Mouse (Mus musculus) small intestine, adult 2 months (tissue): ENCODE data around the gene Smim6. TPM values are rescaled to one million over a fixed set of nuclear protein-coding genes. Genes with fewer than 3 reads are reported as not detected.
A peak's percentile ranks its signal among the peaks of the same experiment; 100 is the strongest.

Experiments used
- H3K27ac ChIP-seq: fragments of 200-500 bp; 2 replicates; pipeline ENCODE4 v1.5.1; 2012; ENCODE audit warnings: low read depth, low read length, control low read depth, inconsistent platforms; ENCODE audit not compliant: insufficient read depth
- H3K27me3 ChIP-seq: fragments of 200-500 bp; 2 replicates; pipeline ENCODE4 v1.6.1; 2012; ENCODE audit warnings: mild to moderate bottlenecking, moderate library complexity, low read length, inconsistent platforms; ENCODE audit not compliant: control insufficient read depth, insufficient read depth
- H3K36me3 ChIP-seq: fragments of 200-500 bp; 2 replicates; pipeline ENCODE4 v1.6.1; 2012; ENCODE audit warnings: mild to moderate bottlenecking, low read length, control low read depth, inconsistent platforms; ENCODE audit not compliant: control insufficient read depth, insufficient read depth
- H3K4me1 ChIP-seq: fragments of 200-500 bp; 2 replicates; pipeline ENCODE4 v1.6.1; 2012; ENCODE audit warnings: low read length, inconsistent platforms, mixed read lengths; ENCODE audit not compliant: control insufficient read depth, insufficient read depth, insufficient read length
- H3K4me3 ChIP-seq: fragments of 200-500 bp; 2 replicates; pipeline ENCODE4 v1.5.1; 2012; ENCODE audit warnings: low read depth, mild to moderate bottlenecking, control low read depth, inconsistent platforms, low read length, moderate library complexity
- CTCF ChIP-seq: fragments of 200-500 bp; IDR thresholded peaks from 2 replicates; pipeline ENCODE4 v1.5.1; 2012; ENCODE audit warnings: low read depth, mild to moderate bottlenecking, control low read depth, inconsistent platforms, low read length, moderate library complexity, mixed read lengths; ENCODE audit not compliant: insufficient replicate concordance, insufficient read length; ENCODE audit errors: extremely low read depth
- POLR2A ChIP-seq: fragments of 200-500 bp; IDR thresholded peaks from 2 replicates; pipeline ENCODE4 v1.6.1; 2012; ENCODE audit warnings: low read depth, mild to moderate bottlenecking, control low read depth, inconsistent platforms, low read length, moderate library complexity
- WGBS: fragments of 180-500 bp; shearing (Covaris S2); methylation state at CpG from one replicate; pipeline ENCODE4 v1.1.7; 2018; 5-methylcytosine and 5-hydroxymethylcytosine counted together
- polyA plus RNA-seq: library from polyadenylated mRNA; depleted of rRNA; stranded (reverse); fragments of >200 nt; gene quantifications from 2 replicates; pipeline ENCODE4 v1.2.3, GENCODE M21; 2012; rRNA removed

Gene Smim6
- polyA plus RNA-seq, 1 experiment, result 8.8 TPM

DNA sequence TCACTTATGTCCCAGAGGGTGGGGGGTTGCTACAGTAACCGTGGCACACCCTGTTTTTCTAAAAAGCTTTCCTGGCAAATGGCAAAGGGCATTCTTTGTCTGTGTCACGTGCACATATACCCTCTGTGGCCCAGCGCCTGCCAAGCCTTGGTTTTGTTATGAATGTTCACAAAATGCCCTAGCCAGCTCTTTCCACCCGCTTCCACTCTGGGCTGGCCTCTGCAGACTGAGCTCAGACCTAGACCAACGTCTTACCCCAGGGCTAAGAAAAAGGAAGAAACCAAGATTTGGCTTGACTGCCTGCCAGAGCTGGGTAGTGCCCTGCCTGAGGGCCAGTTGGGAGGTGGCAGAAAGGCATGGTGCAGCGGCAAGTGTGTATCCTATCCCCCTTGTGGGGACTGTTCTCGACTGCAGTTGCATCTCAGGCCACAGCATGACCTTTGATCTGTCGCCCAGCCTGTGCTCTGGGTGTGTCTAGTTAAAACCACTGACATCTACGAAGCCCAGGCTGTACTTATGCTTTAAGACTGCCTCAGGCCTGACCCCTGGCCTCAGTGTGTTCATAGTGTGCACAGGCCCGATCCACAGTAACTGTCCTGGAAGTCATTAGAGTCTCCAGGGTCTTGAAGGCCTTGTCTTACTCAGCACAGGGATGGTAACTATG is 43.5 kb downstream of the Smim6 start:
- TF ChIP-seq POLR2A, result no peak
- TF ChIP-seq CTCF, result peak; percentile 26; the same call in 1 of the 2 replicates
- H3K36me3 ChIP-seq, result peaks cover 28% of the 10 kb centered on the region
- H3K27me3 ChIP-seq, result no peaks in the 10 kb centered on the region
- H3K4me3 ChIP-seq, result no peak overlapping the region; the same call in 1 of the 2 replicates
- peaks cover 29% of the 10 kb centered on the region for H3K4me1 ChIP-seq
- peak overlapping the region; percentile 99 for H3K27ac ChIP-seq
- WGBS, result 19% methylated on average over 10 of the region's 10 CpGs

DNA sequence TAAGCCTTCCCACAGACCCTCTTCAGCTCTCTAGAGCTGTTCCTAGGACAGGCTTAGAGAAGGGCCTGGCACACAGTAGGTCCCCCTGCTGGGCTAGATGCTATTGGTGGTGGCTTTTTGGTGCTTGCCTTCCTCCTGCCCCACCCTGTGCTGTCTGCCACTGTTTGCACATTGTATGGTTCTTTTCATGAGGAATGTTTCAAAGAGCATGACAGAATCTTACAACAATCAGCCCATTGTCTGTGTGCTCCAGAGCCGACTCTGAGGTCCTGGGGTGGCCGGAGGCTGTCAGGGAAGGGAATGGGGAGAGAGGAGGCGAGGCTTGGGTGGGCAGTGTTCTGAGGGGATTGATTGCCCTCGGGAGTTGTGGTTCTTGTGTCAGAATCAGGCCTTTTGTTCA is 44.6 kb downstream of the Smim6 start:
- H3K4me1 ChIP-seq, result peaks cover 29% of the 10 kb centered on the region
- 38% methylated on average over 4 of the region's 4 CpGs for WGBS
- peak overlapping the region; percentile 46 for H3K27ac ChIP-seq
- no peaks in the 10 kb centered on the region for H3K27me3 ChIP-seq
- no peak overlapping the region for H3K4me3 ChIP-seq
- peaks cover 31% of the 10 kb centered on the region for H3K36me3 ChIP-seq
- TF ChIP-seq POLR2A, result no peak
- TF ChIP-seq CTCF, result no peak

GRCm38 (mm10) chr11:115957971-115958370 is 46.2 kb downstream of the Smim6 start:
- WGBS, result 74% methylated on average over 7 of the region's 7 CpGs
- Histone ChIP-seq H3K27ac (no peak overlapping the region; the same call in 1 of the 2 replicates), H3K4me3 (no peak overlapping the region), H3K27me3 (no peaks in the 10 kb centered on the region), H3K36me3 (peaks cover 40% of the 10 kb centered on the region), H3K4me1 (peaks cover 29% of the 10 kb centered on the region)
- TF ChIP-seq CTCF (no peak), POLR2A (no peak)

DNA sequence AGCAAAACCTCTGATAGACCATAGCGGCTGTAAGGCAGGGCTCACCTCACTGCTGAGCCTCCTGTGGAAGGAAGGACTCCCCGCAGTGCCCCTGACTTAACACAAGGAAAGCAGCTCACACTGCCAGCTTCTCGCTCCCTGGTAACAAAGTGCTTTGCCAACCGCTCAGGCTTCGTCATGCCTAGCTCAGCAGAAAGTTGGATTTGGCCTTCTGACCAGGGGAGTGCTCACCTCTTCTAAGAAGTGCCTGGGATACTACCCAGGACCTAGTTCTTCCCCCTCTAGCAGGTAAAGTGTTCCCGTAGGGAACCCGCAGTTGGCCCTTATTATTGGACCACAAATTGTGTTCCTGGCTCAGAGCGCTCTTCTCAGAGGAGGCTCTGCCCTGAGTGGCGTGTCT is 47.2 kb downstream of the Smim6 start:
- TF ChIP-seq POLR2A (no peak), CTCF (no peak)
- Histone ChIP-seq H3K27ac (no peak overlapping the region), H3K36me3 (peaks cover 45% of the 10 kb centered on the region), H3K4me3 (no peak overlapping the region), H3K27me3 (no peaks in the 10 kb centered on the region), H3K4me1 (peaks cover 31% of the 10 kb centered on the region)
- 97% methylated on average over 9 of the region's 9 CpGs for WGBS

- H3K36me3 ChIP-seq, result peaks cover 59% of the 10 kb centered on the region
- WGBS, result 95% methylated on average over 9 of the region's 9 CpGs
- H3K27me3 ChIP-seq, result no peaks in the 10 kb centered on the region
- TF ChIP-seq POLR2A, result no peak
- TF ChIP-seq CTCF, result no peak
- H3K4me3 ChIP-seq, result no peak overlapping the region
- H3K27ac ChIP-seq, result no peak overlapping the region
- H3K4me1 ChIP-seq, result peaks cover 14% of the 10 kb centered on the region
These were observed 51.0 kb downstream of the Smim6 start for GRCm38 (mm10) chr11:115962651-115963412.

Other genes starting within 250 kb of the Smim6 start
- 13.0 and 34.8 TPM in 2 replicates for gene Grb2, start 203.4 kb upstream of the Smim6 start, polyA plus RNA-seq
- 48.2 and 132 TPM in 2 replicates for gene Tmem94, start 146.6 kb upstream of the Smim6 start, polyA plus RNA-seq
- 26.1 and 52.6 TPM in 2 replicates for gene Caskin2, start 98.4 kb upstream of the Smim6 start, polyA plus RNA-seq
- 24.3 and 40.8 TPM in 2 replicates for gene Tsen54, start 97.3 kb upstream of the Smim6 start, polyA plus RNA-seq
- 140 and 268 TPM in 2 replicates for gene Llgl2, start 88.0 kb upstream of the Smim6 start, polyA plus RNA-seq
- gene Myo15b, start 53.6 kb upstream of the Smim6 start, polyA plus RNA-seq, result 539 and 1,655 TPM in 2 replicates
- gene Smim5, start 12.1 kb upstream of the Smim6 start, polyA plus RNA-seq, result 0.72 and 2.2 TPM in 2 replicates
- gene Sap30bp, start 21.3 kb downstream of the Smim6 start, polyA plus RNA-seq, result 15.2 and 27.1 TPM in 2 replicates
- gene Recql5, start 21.5 kb downstream of the Smim6 start, polyA plus RNA-seq, result 5.8 and 9.2 TPM in 2 replicates
- gene Itgb4, start 62.7 kb downstream of the Smim6 start, polyA plus RNA-seq, result 53.2 and 133 TPM in 2 replicates
- gene Galk1, start 100.7 kb downstream of the Smim6 start, polyA plus RNA-seq, result 39.5 and 53.3 TPM in 2 replicates
- gene H3f3b, start 115.9 kb downstream of the Smim6 start, polyA plus RNA-seq, result 48.6 and 118 TPM in 2 replicates
- 10.4 and 21.5 TPM in 2 replicates for gene Unk, start 118.3 kb downstream of the Smim6 start, polyA plus RNA-seq
- gene Unc13d, start 165.9 kb downstream of the Smim6 start, polyA plus RNA-seq, result 5.8 and 7.1 TPM in 2 replicates
- 139 and 334 TPM in 2 replicates for gene Wbp2, start 175.0 kb downstream of the Smim6 start, polyA plus RNA-seq
- 28.3 and 28.5 TPM in 2 replicates for gene Trim47, start 215.2 kb downstream of the Smim6 start, polyA plus RNA-seq
- 11.9 and 13.3 TPM in 2 replicates for gene Trim65, start 219.1 kb downstream of the Smim6 start, polyA plus RNA-seq
- 36.4 and 40.1 TPM in 2 replicates for gene Mrpl38, start 226.9 kb downstream of the Smim6 start, polyA plus RNA-seq